In the genomic region with DNA sequence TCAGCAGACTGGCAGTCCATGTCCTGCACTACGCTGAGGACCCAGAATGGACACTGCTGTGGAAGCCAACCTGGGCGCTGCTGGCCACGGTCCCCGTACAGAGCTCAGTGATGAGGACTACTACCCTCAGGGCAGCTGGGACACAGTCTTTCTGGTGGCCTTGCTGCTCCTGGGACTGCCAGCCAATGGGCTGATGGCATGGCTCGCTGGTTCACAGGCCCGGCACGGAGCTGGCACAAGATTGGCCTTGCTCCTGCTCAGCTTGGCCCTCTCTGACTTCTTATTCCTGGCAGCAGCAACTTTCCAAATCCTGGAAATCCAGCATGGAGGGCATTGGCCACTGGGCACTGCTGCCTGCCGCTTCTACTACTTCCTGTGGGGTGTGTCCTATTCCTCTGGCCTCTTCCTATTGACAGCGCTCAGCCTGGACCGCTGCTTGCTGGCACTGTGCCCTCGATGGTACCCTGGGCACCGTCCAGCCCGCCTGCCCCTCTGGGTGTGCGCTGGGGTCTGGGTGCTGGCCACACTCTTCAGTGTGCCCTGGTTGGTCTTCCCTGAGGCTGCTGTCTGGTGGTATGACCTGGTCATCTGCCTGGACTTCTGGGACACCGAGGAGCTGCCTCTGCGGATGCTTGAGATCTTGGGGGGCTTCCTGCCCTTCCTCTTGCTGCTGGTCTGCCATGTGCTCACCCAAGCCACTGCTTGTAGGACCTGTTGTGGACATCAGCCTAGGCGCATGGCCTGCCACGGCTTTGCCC, we compare ENCODE assay signal across 22 mouse cellular contexts. TPM values are rescaled to one million over a fixed set of nuclear protein-coding genes. Genes with fewer than 3 reads are reported as not detected.
A peak's percentile ranks its signal among the peaks of the same experiment; 100 is the strongest.
DNase-seq lines count a peak whose midpoint lies in the region; ATAC-seq and TF ChIP-seq lines count a peak whose summit lies in the region.
"Had no signal": no experiment of that assay in that cellular context is flagged by ENCODE, and none has a peak within 500 bp of the region (broad histone marks: within the 10 kb centered on the region; RNA-seq: fewer than 3 reads in every experiment).

No protein-coding gene starts in this region.

- H3K27me3 ChIP-seq in heart, embryonic 12.5 days (replicated peaks), result peaks cover 3% of the 10 kb centered on the region; the same call in 1 of the 2 replicates
- no peaks in the 10 kb centered on the region for H3K27me3 ChIP-seq in heart, embryonic 11.5 days (ENCODE audit: control insufficient read depth, insufficient read depth, low read length)
- H3K27me3 ChIP-seq in stomach, embryonic 15.5 days (replicated peaks), result no peaks in the 10 kb centered on the region
- no peaks in the 10 kb centered on the region for H3K27me3 ChIP-seq in stomach, postnatal 0 days (ENCODE audit: control insufficient read depth, insufficient read depth, low read length)
- H3K27me3 ChIP-seq: embryonic facial prominence, embryonic 15.5 days; neural tube, embryonic 15.5 days had no signal

- no peak overlapping the region for H3K4me2 ChIP-seq in heart, embryonic 12.5 days
- H3K4me2 ChIP-seq in heart, embryonic 11.5 days, result no peak overlapping the region
- no peak overlapping the region for H3K4me2 ChIP-seq in stomach, embryonic 15.5 days
- no peak overlapping the region for H3K4me2 ChIP-seq in stomach, postnatal 0 days (replicated peaks; ENCODE audit: low read depth)
- H3K4me2 ChIP-seq: embryonic facial prominence, embryonic 15.5 days; neural tube, embryonic 15.5 days had no signal

- no peak for TF ChIP-seq CTCF in stomach, postnatal 0 days (IDR thresholded peaks at IDR 0.05; ENCODE audit: low read depth)

- H3K27ac ChIP-seq in heart, embryonic 12.5 days (ENCODE audit: poor library complexity, severe bottlenecking), result no peak overlapping the region
- no peak overlapping the region for H3K27ac ChIP-seq in heart, embryonic 11.5 days (ENCODE audit: low read depth, low read length)
- H3K27ac ChIP-seq in stomach, embryonic 15.5 days, result no peak overlapping the region
- H3K27ac ChIP-seq in stomach, postnatal 0 days (replicated peaks), result no peak overlapping the region
- H3K27ac ChIP-seq: embryonic facial prominence, embryonic 15.5 days; hindbrain, postnatal 0 days; neural tube, embryonic 15.5 days had no signal

- no peak for TF ChIP-seq EP300 in stomach, postnatal 0 days (optimal IDR thresholded peaks at IDR 0.05)

- H3K9ac ChIP-seq in heart, embryonic 12.5 days, result no peak overlapping the region
- no peak overlapping the region for H3K9ac ChIP-seq in heart, embryonic 11.5 days (ENCODE audit: low read depth, low read length)
- H3K9ac ChIP-seq in stomach, embryonic 15.5 days, result no peak overlapping the region
- H3K9ac ChIP-seq in stomach, postnatal 0 days (ENCODE audit: low read length), result no peak overlapping the region
- H3K9ac ChIP-seq: embryonic facial prominence, embryonic 15.5 days; neural tube, embryonic 15.5 days had no signal

- DNase-seq in cerebellum, adult 11-12 months, result peak; percentile 45
- DNase-seq in cerebellum, postnatal 4 days (ENCODE audit: low spot score in 2 of 2), result no peak
- DNase-seq in kidney, adult 9 months, result peak; percentile 51
- DNase-seq in kidney, postnatal 14 days, result no peak
- DNase-seq in stomach, postnatal 0 days (ENCODE audit: low spot score), result no peak
- DNase-seq: cerebellum, adult 9-10 months; heart, postnatal 4 days; liver; lung, adult 18-20 months; lung, postnatal 36 days; spleen, adult 18-20 months had no signal

- ATAC-seq in heart, embryonic 12.5 days (ENCODE audit: insufficient number of reproducible peaks, low FRiP score), result peak; percentile 30; the same call in 1 of the 2 replicates
- no peak for ATAC-seq in heart, embryonic 11.5 days (replicated peaks; ENCODE audit: insufficient number of reproducible peaks, low FRiP score, low TSS enrichment)
- 0 out of 2 replicates have a peak, but pooled peaks have one; percentile 9 for ATAC-seq in stomach, embryonic 15.5 days (ENCODE audit: insufficient read depth, low FRiP score, low read depth)
- ATAC-seq in stomach, postnatal 0 days (ENCODE audit: low FRiP score, low TSS enrichment), result no peak
- ATAC-seq: activated CD4-positive, CD25-positive, alpha-beta regulatory T cell, adult 4 months; CD4-positive, CD25-positive, alpha-beta regulatory T cell, adult 4 months; hindbrain, postnatal 0 days; midbrain, embryonic 16.5 days had no signal

- H3K9me3 ChIP-seq in heart, embryonic 12.5 days (replicated peaks), result 0 out of 2 replicates have a peak, but pooled peaks cover 5% of the 10 kb centered on the region
- H3K9me3 ChIP-seq in heart, embryonic 11.5 days (replicated peaks; ENCODE audit: control insufficient read depth, low read length), result no peaks in the 10 kb centered on the region; the same call in 1 of the 2 replicates
- no peaks in the 10 kb centered on the region for H3K9me3 ChIP-seq in stomach, embryonic 15.5 days
- no peaks in the 10 kb centered on the region for H3K9me3 ChIP-seq in stomach, postnatal 0 days (ENCODE audit: control insufficient read depth, low read length)
- H3K9me3 ChIP-seq: embryonic facial prominence, embryonic 15.5 days; neural tube, embryonic 15.5 days had no signal

- H3K4me1 ChIP-seq in heart, embryonic 12.5 days (replicated peaks), result no peaks in the 10 kb centered on the region
- no peaks in the 10 kb centered on the region for H3K4me1 ChIP-seq in heart, embryonic 11.5 days (ENCODE audit: control insufficient read depth, insufficient read depth, low read length)
- no peaks in the 10 kb centered on the region for H3K4me1 ChIP-seq in stomach, embryonic 15.5 days
- no peaks in the 10 kb centered on the region for H3K4me1 ChIP-seq in stomach, postnatal 0 days (replicated peaks; ENCODE audit: control insufficient read depth, insufficient read depth)
- H3K4me1 ChIP-seq: embryonic facial prominence, embryonic 15.5 days had no signal

- no peaks in the 10 kb centered on the region for H3K36me3 ChIP-seq in heart, embryonic 12.5 days
- no peaks in the 10 kb centered on the region for H3K36me3 ChIP-seq in heart, embryonic 11.5 days (ENCODE audit: control insufficient read depth, insufficient read depth, low read length)
- H3K36me3 ChIP-seq in stomach, embryonic 15.5 days, result no peaks in the 10 kb centered on the region
- no peaks in the 10 kb centered on the region for H3K36me3 ChIP-seq in stomach, postnatal 0 days (ENCODE audit: control insufficient read depth, insufficient read depth, low read length)
- H3K36me3 ChIP-seq: embryonic facial prominence, embryonic 15.5 days; neural tube, embryonic 15.5 days had no signal

- WGBS in heart, embryonic 12.5 days, result 86% methylated on average over 18 of the region's 18 CpGs
- WGBS in heart, embryonic 11.5 days (ENCODE audit: insufficient replicate concordance), result 83% methylated on average over 18 of the region's 18 CpGs
- 93% methylated on average over 18 of the region's 18 CpGs for WGBS in stomach, embryonic 15.5 days
- WGBS in stomach, postnatal 0 days, result 86% methylated on average over 18 of the region's 18 CpGs

- H3K4me3 ChIP-seq in heart, embryonic 12.5 days, result no peak overlapping the region
- no peak overlapping the region for H3K4me3 ChIP-seq in heart, embryonic 11.5 days (ENCODE audit: low read depth, low read length)
- H3K4me3 ChIP-seq in stomach, embryonic 15.5 days (replicated peaks), result no peak overlapping the region
- no peak overlapping the region for H3K4me3 ChIP-seq in stomach, postnatal 0 days (ENCODE audit: low read depth, low read length)
- H3K4me3 ChIP-seq: embryonic facial prominence, embryonic 15.5 days; neural tube, embryonic 15.5 days had no signal

RNA-seq across cellular contexts. Expression of gene Cabp4, which starts 1.2 kb away (rescaled TPM):
- 0.13 TPM in 1 of 2 replicates, not detected in the other for polyA plus RNA-seq in heart, embryonic 12.5 days (2016; fragmentation: Nextera tagmentation; extraction: Ambion mirVana)
- polyA plus RNA-seq in heart, embryonic 11.5 days (2014; fragmentation: Nextera tagmentation; extraction: Ambion mirVana), result not detected in 2 replicates
- polyA plus RNA-seq in stomach, embryonic 15.5 days (2015; fragmentation: Nextera tagmentation; extraction: Ambion mirVana), result 0.13 and 0.19 TPM in 2 replicates
- polyA plus RNA-seq in stomach, postnatal 0 days (2015; fragmentation: Nextera tagmentation; extraction: Ambion mirVana), result 0.05 TPM in 1 of 2 replicates, not detected in the other
- polyA plus RNA-seq: heart, embryonic 14.5 days had no signal

RNA-seq across cellular contexts. Expression of gene Gpr152, which starts 3.0 kb away (rescaled TPM):
- polyA plus RNA-seq in heart, embryonic 12.5 days (2016; fragmentation: Nextera tagmentation; extraction: Ambion mirVana), result not detected in 2 replicates
- not detected in 2 replicates for polyA plus RNA-seq in heart, embryonic 11.5 days (2014; fragmentation: Nextera tagmentation; extraction: Ambion mirVana)
- not detected in 2 replicates for polyA plus RNA-seq in stomach, embryonic 15.5 days (2015; fragmentation: Nextera tagmentation; extraction: Ambion mirVana)
- 0.02 TPM in 1 of 2 replicates, not detected in the other for polyA plus RNA-seq in stomach, postnatal 0 days (2015; fragmentation: Nextera tagmentation; extraction: Ambion mirVana)
- polyA plus RNA-seq: activated CD4-positive, CD25-positive, alpha-beta regulatory T cell, adult 4 months; embryonic facial prominence, embryonic 15.5 days; heart, embryonic 14.5 days; neural tube, embryonic 15.5 days; stomach, embryonic 16.5 days had no signal

RNA-seq across cellular contexts. Expression of gene Coro1b, which starts 5.8 kb away (rescaled TPM):
- 115 and 122 TPM in 2 replicates for polyA plus RNA-seq in heart, embryonic 12.5 days (2016; fragmentation: Nextera tagmentation; extraction: Ambion mirVana)
- 109 and 113 TPM in 2 replicates for polyA plus RNA-seq in heart, embryonic 11.5 days (2014; fragmentation: Nextera tagmentation; extraction: Ambion mirVana)
- 164 and 180 TPM in 2 replicates for polyA plus RNA-seq in stomach, embryonic 15.5 days (2015; fragmentation: Nextera tagmentation; extraction: Ambion mirVana)
- 127 and 133 TPM in 2 replicates for polyA plus RNA-seq in stomach, postnatal 0 days (2015; fragmentation: Nextera tagmentation; extraction: Ambion mirVana)

RNA-seq across cellular contexts. Expression of gene Ptprcap, which starts 10.8 kb away (rescaled TPM):
- polyA plus RNA-seq in heart, embryonic 12.5 days (2016; fragmentation: Nextera tagmentation; extraction: Ambion mirVana), result 0.73 and 1.1 TPM in 2 replicates
- polyA plus RNA-seq in heart, embryonic 11.5 days (2014; fragmentation: Nextera tagmentation; extraction: Ambion mirVana), result 1.3 and 1.7 TPM in 2 replicates
- polyA plus RNA-seq in stomach, embryonic 15.5 days (2015; fragmentation: Nextera tagmentation; extraction: Ambion mirVana), result 6.4 and 7.5 TPM in 2 replicates
- 1.1 and 1.3 TPM in 2 replicates for polyA plus RNA-seq in stomach, postnatal 0 days (2015; fragmentation: Nextera tagmentation; extraction: Ambion mirVana)

RNA-seq across cellular contexts. Expression of gene Aip, which starts 16.9 kb away (rescaled TPM):
- 80.4 and 82.6 TPM in 2 replicates for polyA plus RNA-seq in heart, embryonic 12.5 days (2016; fragmentation: Nextera tagmentation; extraction: Ambion mirVana)
- polyA plus RNA-seq in heart, embryonic 11.5 days (2014; fragmentation: Nextera tagmentation; extraction: Ambion mirVana), result 91.4 and 93.4 TPM in 2 replicates
- 79.0 and 91.0 TPM in 2 replicates for polyA plus RNA-seq in stomach, embryonic 15.5 days (2015; fragmentation: Nextera tagmentation; extraction: Ambion mirVana)
- polyA plus RNA-seq in stomach, postnatal 0 days (2015; fragmentation: Nextera tagmentation; extraction: Ambion mirVana), result 47.0 and 48.0 TPM in 2 replicates

Comparison
In these comparisons a context has a peak if more than half of its experiments do, and no peak if none do; other contexts are left out.
1. DNase-seq: peak in cerebellum, adult 11-12 months (single experiment) and kidney, adult 9 months (single experiment); none in cerebellum, postnatal 4 days (0 of 2), kidney, postnatal 14 days (single experiment) and stomach, postnatal 0 days (single experiment).
2. ATAC-seq: peak in heart, embryonic 12.5 days (single experiment) and stomach, embryonic 15.5 days (single experiment); none in heart, embryonic 11.5 days (single experiment) and stomach, postnatal 0 days (single experiment).